Mouse (Mus musculus) testis, postnatal 10 days (tissue): ENCODE measurements at regions not wholly inside any gene's neighbourhood (a gene's known extent, or its start where the extent isn't known, plus 50 kb on each side); places are given as distances from the start of the nearest gene placed in this dataset.

Source experiments
- DNase-seq: peaks from one replicate; pipeline ENCODE4 v3.0.0; 2021; ENCODE audit warnings: low spot score

DNA sequence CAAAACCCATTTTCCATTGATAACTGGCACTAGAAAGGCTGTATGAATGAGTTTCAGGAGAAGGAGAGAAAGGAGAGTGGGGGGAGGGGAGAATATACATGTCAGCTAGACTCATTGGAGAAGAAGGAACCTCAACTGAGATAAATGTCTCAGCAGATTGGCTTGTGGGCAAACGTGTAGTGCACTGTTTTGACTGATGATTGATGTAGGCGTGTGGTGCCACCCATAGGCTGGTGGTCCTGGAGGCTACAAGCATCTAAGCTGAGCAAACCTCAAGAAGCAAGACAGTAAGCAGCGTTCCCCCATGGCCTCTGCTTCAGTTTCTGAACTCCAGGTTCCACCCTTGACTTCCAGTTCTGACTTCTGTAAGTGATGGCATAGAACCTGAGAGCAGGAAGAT is 121.8 kb upstream of the Rbms1 start:
- DNase-seq: no peak

DNA sequence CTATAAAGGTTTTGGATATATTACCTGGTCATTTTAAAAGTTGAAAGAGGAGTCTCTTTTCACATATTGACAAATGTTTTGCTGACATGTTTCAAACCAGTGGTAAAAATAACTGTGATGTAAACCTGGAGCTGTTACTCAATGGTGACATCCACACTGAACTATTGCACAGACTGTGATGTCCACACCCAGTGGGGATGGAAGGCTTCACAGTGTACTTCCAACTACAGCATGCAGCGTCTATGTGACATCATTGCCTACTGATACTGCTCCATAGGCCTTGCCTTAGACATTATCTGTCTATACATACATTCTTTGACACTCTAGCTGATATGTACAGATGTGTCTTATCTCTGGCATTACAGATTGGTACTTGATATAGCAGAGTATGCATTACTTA is 120.1 kb upstream of the Rbms1 start:
- no peak for DNase-seq

DNA sequence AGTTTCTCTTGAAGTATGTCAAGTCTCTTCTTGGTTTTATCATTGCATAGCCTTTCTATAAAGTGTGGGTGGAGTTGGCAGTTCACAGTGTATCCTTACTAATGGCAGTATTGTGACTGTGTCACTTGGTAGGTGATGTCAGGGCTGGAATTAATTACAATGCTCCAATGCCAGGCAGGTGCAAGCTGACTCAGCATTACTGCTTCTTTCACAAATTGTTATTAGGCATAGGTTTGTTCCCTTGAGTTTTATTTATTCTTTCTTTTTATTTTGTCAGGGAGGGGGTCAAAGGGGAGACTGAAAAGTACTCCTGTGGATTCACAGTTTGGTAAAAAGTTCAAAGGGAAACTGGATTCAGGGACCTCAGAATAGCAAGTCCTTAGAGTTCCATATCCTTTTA is 119.6 kb upstream of the Rbms1 start:
- no peak for DNase-seq

DNA sequence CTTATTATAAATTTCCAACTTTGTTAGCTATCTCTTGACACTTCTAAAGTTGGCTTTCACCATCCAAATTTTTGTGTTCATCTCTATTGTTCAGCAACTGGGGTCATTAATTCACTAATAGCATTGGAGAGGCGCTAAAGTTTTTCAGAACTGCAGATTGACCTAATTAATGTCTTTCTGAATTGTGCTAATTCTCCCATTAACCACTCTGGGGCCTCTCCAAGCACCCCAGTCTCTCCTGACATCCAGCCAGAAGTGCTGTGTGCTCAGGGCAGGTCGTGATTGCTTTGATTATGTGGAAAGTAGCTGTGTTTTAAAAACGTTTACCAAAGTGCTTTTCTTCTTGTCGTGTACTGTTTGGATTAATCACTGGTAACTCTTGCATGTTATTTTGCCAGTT is 117.0 kb upstream of the Rbms1 start:
- no peak for DNase-seq

DNA sequence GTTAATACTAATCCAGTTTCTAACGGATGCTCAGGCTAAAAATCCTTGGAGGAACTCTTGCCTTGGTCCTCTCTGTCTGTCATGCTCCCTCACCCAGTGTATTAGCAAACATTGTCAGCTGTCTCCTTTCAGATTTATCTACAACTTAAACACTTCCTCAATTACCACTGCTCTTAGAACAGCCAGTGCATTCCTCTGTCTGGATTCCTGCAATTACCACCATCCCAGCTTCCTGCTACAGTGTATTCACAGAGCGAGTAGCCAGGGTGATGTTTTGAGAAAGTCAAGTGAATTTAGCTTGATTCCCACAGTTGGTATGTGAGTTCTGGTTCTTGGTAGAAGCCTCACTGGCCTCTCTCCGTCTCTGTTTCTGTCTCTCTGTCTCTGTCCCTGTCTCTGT is 108.0 kb upstream of the Rbms1 start:
- DNase-seq: no peak

DNA sequence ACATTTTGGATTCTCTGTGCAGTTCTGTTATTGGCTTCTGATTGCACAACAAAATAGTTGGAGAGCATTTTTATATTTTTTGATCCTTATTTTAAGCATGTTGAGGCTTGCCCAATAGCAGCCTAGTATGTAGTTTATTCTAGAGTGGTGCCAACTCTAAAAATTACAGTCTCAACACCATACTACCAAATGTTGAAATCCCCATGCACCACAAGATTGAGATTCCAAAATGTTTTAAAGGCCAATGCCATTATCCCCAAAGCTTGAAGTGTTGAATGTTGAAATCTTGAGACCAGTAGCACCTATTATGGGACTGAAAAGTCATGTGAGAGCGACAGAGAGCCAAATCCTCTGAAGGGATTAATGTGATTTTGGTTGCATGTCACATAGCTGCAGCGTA is 104.9 kb upstream of the Rbms1 start:
- DNase-seq: no peak

DNA sequence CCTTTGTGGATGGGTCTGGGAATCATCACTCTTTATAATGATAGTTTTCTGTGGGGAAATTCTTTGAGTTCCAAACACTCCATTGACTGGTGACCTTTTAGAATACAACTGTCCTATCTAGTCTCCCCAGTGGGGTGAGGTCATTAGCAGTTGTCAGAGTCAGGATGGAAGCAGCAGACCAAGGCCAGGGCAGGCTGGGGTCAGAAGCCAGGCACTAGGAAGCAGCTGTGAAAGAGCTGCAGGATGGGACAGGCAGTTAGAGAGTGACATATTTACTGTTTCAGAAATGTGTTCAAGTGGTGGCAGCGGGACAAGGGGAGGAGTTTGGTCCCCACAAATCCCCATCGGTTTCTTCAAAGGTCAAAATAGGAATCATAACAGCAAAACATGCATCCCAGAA is 99.1 kb upstream of the Rbms1 start:
- no peak for DNase-seq

DNA sequence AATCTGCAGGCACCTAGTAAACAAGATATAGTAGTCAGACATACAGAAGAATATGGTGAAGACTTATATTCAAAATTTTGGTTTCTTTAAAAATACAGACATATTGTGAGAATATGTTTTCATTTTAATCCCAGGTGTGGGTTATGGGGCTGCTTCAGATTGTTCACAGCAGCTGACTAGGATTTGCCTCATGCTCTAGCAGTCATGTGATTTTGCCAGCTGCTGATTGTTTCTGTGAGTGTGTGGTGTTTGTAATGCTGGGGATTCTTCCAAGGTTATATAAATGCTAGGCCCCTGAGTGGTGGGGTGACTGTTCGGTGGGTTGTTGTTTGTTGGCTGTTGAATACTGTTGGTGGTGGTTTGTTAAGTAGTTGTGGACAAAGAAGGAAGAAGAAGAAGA is 97.9 kb upstream of the Rbms1 start:
- no peak for DNase-seq

DNA sequence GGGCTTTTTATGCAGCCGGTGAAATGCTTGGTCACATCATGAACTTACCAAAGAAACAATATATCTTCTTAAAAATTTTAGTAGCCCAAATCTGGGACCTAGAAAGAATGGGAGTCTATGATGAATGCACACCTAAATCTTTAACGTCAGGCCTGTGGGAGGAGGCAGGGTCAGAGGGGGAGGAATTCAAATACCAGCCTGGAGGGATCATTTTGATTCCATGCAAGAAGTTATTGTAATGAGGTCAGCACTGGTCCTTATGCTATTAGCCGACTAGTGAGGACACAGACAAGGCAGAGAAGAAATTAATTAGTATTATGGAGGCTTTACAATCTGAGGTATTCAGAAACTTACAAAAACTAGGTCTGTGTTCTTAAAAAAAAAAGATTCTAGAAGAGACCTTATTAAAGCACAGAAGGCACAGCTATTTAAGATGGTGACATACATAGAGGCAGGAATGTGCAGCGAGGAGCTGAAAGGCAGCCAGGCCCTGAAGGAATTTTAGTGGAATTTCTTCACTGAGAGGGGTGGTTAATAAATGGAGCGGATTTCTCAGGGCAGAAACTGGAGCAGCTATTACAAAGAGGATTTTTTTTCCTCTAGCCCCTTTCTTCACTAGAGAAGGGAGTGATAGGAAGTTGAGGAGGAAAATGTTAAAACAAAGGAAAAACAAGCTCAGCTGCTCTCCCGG is 95.7 kb upstream of the Rbms1 start:
- DNase-seq: no peak

DNA sequence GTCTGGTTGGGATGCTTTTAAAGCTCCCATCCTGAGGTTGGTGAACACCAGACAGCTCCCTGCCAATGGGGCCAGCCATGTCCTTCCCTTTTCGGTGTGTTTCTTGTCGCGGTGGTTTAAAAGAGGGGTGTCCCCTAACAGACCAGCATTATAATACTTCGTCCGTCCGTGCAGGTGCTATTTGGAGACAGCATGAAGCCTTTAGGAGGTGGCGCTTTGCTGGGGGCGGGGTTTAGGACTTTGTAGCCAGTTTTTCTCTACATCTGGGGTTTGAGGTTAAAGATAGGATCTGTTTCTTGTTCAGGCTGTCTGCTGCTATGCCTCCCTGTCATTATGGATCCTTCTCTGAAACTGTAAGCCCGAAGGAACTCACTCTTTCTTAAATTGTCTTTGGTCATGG is 89.3 kb upstream of the Rbms1 start:
- no peak for DNase-seq

DNA sequence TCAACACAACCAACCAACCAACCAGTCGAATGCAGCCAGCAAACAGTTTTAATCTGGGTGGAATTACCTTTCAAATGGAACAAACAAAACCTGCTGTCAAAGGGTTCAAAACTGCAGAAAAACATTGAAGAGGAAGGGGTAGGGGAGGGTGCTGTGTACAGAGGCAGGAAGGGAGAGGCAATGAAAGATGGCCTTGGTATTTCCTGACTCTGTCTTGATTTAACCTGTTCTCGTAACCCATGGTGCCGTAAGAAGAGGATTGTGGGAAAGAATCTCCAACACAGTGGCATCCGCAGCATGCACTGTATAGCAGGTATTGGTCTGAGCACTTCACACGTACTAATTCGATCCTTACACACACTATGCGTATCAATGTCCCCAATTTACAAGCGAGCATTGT is 88.8 kb upstream of the Rbms1 start:
- no peak for DNase-seq

DNA sequence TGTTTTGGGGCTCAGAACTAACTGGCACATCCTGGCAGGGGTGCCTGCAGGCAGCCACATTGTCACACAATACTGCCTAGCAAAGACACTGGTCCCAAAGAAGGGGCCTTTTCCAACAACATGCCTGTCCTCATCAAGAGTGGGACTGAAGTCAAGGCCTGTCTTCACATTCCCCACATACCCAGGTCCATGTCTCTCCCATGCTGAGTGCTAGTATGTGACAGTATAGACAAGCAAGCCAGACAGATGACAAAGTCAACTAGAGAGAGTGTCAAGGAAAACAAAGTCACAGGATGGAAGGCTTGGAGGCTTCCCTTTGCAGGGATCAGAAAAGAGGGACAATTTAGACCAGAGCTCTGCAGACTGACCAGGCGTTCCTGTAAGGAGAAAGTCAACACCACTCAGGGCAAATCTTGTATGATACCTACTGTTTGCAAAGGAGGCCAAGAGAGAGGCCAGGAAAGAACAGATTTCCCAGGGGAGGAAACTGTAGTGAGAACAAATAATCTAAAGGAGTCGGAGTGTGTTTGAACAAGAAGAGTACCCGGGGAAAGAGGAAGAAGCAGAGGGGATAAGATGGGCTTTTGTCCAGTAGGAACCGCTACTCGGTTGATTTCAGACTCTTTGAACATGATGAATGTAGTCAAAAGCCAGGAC is 83.2 kb upstream of the Rbms1 start:
- no peak for DNase-seq

DNA sequence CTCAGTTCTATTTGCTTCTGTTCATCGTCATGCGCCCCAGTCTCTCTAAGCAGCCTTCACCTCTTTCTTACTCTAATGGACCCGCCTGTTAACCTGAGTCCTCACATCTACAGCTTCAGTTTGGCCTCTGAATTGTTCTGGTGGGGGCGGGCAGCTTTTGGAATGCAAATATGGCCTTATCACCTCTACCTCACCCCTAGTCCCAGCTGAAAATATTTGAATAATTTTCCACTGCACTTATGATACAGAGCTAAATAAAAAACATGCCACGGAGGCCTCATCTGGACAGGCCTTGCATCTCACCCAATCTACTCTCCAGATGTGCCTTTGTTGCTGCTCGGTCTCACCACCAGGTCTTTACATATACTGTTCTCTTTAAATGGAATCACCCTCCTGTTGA is 82.5 kb upstream of the Rbms1 start:
- DNase-seq: no peak

DNA sequence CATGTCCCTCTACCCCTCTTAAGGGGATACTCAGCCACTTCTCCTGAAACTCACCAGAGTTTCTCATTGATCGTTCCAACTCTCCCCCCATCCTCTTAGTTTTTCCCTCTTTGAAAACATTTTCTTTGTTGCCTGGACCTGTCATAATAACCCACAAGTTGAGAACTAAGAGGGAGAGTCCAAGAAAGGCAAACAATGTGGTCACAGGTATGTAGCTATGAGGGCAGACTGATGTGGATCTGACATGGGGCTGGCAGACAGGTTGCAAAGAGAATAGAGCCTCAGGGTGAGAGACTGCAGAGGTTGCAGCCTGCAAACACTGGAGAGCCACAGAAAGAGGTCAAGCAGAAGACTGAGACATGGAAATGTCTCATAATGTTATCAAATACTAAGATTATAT is 69.9 kb upstream of the Rbms1 start:
- DNase-seq: no peak

DNA sequence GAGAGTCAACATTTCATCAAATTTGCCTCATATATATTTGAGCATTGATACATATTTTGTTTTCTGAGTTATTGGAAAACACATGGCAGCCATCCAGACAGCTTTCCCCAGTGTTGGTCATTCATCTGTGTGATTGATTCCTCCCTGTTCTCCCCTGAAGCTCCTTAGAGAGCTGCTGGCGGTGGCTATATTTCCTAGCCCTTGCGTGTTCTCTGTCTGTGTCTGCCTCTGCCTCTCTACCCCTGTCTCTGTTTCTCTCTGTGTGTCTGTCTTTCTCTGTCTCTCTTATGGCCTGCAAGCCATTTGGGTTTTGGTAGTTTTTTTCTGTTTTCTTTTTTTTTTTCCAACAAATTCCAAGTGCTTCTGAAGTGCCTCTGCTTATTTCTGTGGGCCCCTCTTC is 66.7 kb upstream of the Rbms1 start:
- DNase-seq: no peak

DNA sequence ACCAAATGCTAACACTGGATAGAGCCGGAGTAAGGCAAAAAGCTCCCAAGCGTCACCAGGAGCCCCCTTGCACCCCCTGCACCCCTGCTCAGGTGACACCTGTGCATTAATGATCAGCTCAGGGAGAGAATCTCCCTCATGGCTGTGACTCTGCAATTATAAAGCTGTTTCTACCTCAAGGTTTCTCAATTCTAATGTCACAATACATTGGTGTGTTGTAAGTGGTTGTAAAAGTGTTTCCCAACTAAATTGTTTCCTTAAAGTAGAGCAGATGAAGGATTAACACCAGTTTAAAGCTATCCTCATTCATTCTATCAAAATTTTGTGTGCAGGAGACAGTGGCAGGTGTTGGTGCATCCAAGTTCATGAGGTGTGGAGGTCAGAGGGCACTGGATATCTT is 65.6 kb upstream of the Rbms1 start:
- DNase-seq: no peak

DNA sequence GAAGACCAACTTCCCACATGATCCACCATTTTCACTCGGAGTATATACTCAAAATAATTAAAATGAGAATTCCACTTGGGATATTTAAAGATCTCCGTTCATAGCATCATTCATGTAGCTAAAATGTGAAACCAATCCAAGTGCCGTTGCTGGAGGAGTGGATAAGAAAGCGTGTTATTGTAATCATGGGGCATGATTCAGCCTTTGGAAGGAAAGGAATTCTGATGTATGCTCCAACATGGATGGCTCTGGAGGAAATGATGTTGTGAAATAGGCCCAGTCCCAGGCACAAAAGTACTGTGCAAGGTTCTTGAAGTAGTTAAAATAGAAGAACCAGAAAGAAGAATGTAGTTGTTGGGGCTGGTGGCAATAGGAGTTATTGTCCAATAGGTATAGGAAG is 64.7 kb upstream of the Rbms1 start:
- DNase-seq: no peak

DNA sequence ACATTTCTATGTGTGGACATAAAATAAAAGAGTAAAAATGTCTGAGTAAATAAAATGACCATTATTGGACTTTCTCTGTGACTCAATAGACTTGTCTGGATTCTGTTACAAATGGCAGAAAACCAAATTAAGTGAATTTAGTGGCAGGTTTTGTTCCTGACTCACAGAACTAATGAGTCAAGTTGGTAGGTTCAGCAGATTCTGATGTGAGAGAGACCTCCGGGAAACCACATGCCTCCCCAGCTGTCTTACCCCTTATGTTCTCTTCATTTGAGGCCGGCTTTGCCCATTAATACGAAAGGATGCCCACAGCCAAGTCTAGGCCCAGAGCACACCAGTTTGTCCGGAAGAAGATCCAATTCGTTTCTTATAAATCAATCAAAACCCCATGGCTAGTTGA is 59.4 kb upstream of the Rbms1 start:
- no peak for DNase-seq

DNA sequence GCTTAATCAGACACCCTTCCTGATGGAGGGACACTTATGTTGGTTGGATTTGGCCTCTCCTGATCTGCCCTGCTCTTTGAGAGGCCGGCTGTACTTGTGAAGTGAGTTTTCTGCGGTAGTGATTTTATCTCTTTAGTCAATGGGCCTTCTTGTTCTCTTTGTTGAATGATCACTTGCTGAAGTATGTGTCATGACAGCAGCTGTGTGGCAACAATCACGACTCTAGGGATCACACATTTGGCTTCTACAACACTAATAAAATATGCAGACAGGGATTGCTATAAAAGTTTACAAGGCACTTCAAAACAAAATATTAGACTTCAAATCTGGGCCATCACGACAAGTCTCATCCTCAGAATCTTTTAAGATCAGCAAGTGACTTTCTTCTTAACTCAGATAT is 57.8 kb upstream of the Rbms1 start:
- DNase-seq: no peak

DNA sequence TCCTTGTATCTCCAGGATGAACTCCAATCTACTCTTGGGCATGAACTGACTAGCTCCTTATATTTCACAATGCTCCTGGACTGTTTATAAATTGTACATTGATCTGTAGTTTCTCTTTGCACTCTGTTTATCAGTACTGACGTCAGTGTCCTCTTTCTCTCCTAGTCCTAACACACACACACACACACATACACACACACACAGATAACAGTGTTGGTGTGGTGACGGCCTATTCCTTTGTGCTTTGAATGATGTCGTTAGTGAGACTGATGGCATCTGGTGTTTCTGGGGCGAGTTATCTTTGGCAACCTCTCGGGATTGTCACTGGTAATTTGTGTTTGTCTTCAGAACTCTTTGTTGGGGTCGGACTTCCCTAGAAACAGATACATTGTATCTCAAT is 50.0 kb upstream of the Rbms1 start:
- DNase-seq: no peak
